Mouse (Mus musculus): ENCODE measurements at regions not wholly inside any gene's neighbourhood (a gene's known extent, or its start where the extent isn't known, plus 50 kb on each side); places are given as distances from the start of the nearest gene placed in this dataset.

DNA sequence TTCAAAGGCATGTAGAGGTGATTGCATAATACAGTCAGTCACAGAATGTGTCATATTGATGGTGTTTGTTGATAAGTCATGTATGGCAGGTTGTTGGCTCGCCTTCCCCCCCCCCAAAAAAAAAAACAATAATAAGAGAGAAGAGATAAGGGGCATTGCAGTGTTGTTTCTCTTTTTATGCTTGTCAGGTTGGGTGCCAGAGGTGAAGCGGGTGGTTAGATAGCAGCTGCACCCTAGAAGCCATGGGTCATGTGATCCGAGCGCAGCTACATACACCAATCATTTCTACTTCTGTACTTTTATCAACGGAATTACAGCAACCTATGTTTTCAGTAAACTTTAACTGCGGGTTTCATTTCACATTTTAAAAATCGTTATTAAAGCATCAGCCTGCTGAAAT lies 94.5 kb downstream of the 1700020N01Rik start:
- no peak overlapping the region for H3K4me2 ChIP-seq
- ATAC-seq (ENCODE audit: extremely low read depth, insufficient number of reproducible peaks, low FRiP score, low TSS enrichment): no peak
- H3K4me3 ChIP-seq: no peak overlapping the region
- H3K9ac ChIP-seq: no peak overlapping the region
- H3K27ac ChIP-seq (replicated peaks): no peak overlapping the region
- no peaks in the 10 kb centered on the region for H3K9me3 ChIP-seq
- no peaks in the 10 kb centered on the region for H3K27me3 ChIP-seq (replicated peaks)
- H3K4me1 ChIP-seq: peaks cover 36% of the 10 kb centered on the region
- no peaks in the 10 kb centered on the region for H3K36me3 ChIP-seq
- WGBS: 74% methylated on average over 7 of the region's 7 CpGs

GRCm38 (mm10) chr10:21688513-21688912 lies 95.6 kb downstream of the 1700020N01Rik start:
- 72% methylated on average over 7 of the region's 7 CpGs for WGBS
- no peak for ATAC-seq (ENCODE audit: extremely low read depth, insufficient number of reproducible peaks, low FRiP score, low TSS enrichment)
- H3K9ac ChIP-seq: no peak overlapping the region

DNA sequence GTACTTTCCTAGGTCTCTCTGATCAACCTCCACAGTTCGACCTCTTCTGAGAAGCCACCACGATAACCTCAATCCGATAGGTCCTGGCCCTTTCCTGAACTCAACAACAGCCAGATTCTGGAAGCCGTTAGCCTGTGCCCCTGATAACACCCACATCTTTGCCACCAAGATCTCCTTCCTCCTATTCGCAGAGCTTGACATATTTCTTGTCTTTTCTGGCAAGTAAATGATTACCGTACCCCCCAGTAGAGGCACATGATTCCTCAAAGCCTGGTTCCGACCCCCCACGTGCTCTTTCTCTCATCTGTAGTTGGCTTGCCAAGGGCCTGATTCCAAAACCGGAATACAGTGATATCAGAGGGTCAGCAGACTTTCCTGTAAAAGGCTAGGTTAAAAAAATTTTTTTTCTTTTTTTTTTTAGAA lies 96.9 kb downstream of the 1700020N01Rik start:
- no peak for ATAC-seq (ENCODE audit: extremely low read depth, insufficient number of reproducible peaks, low FRiP score, low TSS enrichment)
- no peaks in the 10 kb centered on the region for H3K27me3 ChIP-seq (replicated peaks)
- H3K9ac ChIP-seq: no peak overlapping the region
- no peak overlapping the region for H3K4me3 ChIP-seq
- no peaks in the 10 kb centered on the region for H3K9me3 ChIP-seq
- no peak overlapping the region for H3K4me2 ChIP-seq
- peaks cover 27% of the 10 kb centered on the region for H3K4me1 ChIP-seq
- no peaks in the 10 kb centered on the region for H3K36me3 ChIP-seq
- WGBS: 54% methylated on average over 9 of the region's 9 CpGs
- no peak overlapping the region for H3K27ac ChIP-seq (replicated peaks)

More at GRCm38 (mm10) chr10:21688513-21688912, 95.6 kb downstream of the 1700020N01Rik start:
- Histone ChIP-seq H3K27me3 (replicated peaks) (no peaks in the 10 kb centered on the region), H3K27ac (replicated peaks) (no peak overlapping the region), H3K4me3 (no peak overlapping the region), H3K9me3 (no peaks in the 10 kb centered on the region), H3K4me2 (no peak overlapping the region), H3K4me1 (peaks cover 36% of the 10 kb centered on the region), H3K36me3 (no peaks in the 10 kb centered on the region)

DNA sequence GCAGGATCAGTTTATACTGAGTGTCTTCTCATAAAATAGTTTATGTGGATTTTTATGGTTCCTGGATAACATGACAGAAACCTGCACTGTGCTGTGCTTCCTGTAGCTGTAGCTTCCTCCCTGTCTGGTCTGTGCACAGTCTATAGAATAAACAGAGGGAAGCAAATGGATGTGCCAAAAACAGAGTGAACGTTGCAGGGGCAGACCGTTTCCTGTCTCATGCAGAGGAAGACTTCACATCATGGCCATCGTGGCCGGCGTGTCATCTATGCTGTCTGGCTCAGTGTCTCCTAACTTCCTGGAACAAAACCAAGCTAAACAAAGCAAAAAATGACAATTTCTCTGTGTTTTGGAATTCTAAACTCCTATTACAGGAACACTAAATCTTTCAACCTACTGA lies 102.2 kb downstream of the 1700020N01Rik start:
- Histone ChIP-seq H3K27me3 (replicated peaks) (no peaks in the 10 kb centered on the region), H3K27ac (replicated peaks) (no peak overlapping the region; the same call in 1 of the 2 replicates)
- WGBS: 55% methylated on average over 5 of the region's 5 CpGs

DNA sequence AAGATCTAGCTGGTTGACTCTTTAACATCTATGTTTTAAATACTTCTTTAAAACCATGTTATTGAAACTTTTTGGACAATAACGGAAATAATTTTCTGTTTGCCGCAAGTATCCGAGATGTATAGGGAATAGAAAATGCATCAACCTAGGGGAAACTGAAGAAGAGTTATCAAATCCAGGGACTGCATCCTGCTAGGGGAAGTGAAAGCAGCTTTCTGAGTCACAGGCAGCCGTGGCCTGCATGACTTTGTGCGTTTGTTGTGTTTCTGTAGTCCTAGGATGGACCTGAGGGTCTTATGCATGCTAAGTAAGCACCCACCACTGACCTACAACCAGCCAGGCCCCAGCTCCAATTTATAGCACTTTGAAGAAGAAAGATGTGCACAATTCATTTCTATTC lies 103.7 kb downstream of the 1700020N01Rik start:
- no peak overlapping the region for H3K27ac ChIP-seq (replicated peaks)
- ATAC-seq (ENCODE audit: extremely low read depth, insufficient number of reproducible peaks, low FRiP score, low TSS enrichment): no peak
- 76% methylated on average over 5 of the region's 5 CpGs for WGBS
- H3K9ac ChIP-seq: no peak overlapping the region
- H3K36me3 ChIP-seq: no peaks in the 10 kb centered on the region
- H3K4me3 ChIP-seq: no peak overlapping the region
- no peak overlapping the region for H3K4me2 ChIP-seq
- 0 out of 2 replicates have a peak, but pooled peaks cover 3% of the 10 kb centered on the region for H3K4me1 ChIP-seq
- H3K27me3 ChIP-seq (replicated peaks): no peaks in the 10 kb centered on the region
- no peaks in the 10 kb centered on the region for H3K9me3 ChIP-seq

More for the DNA sequence above, 102.2 kb downstream of the 1700020N01Rik start:
- no peak overlapping the region for H3K4me2 ChIP-seq
- H3K36me3 ChIP-seq: no peaks in the 10 kb centered on the region
- H3K4me3 ChIP-seq: no peak overlapping the region
- ATAC-seq (ENCODE audit: extremely low read depth, insufficient number of reproducible peaks, low FRiP score, low TSS enrichment): no peak
- H3K4me1 ChIP-seq: 0 out of 2 replicates have a peak, but pooled peaks cover under 1% of the 10 kb centered on the region
- H3K9ac ChIP-seq: no peak overlapping the region
- no peaks in the 10 kb centered on the region for H3K9me3 ChIP-seq

- no peak overlapping the region for H3K27ac ChIP-seq (replicated peaks)
- H3K9me3 ChIP-seq: no peaks in the 10 kb centered on the region
- 0 out of 2 replicates have a peak, but pooled peaks cover 4% of the 10 kb centered on the region for H3K4me1 ChIP-seq
- H3K9ac ChIP-seq: no peak overlapping the region
- 32% methylated on average over 3 of the region's 3 CpGs for WGBS
- no peak overlapping the region for H3K4me2 ChIP-seq
- no peak overlapping the region for H3K4me3 ChIP-seq
- no peaks in the 10 kb centered on the region for H3K27me3 ChIP-seq (replicated peaks)
- no peak for ATAC-seq (ENCODE audit: extremely low read depth, insufficient number of reproducible peaks, low FRiP score, low TSS enrichment)
- no peaks in the 10 kb centered on the region for H3K36me3 ChIP-seq
Observed at GRCm38 (mm10) chr10:21701580-21701979, 108.6 kb downstream of the 1700020N01Rik start.

- no peak for ATAC-seq (ENCODE audit: extremely low read depth, insufficient number of reproducible peaks, low FRiP score, low TSS enrichment)
- H3K4me3 ChIP-seq: no peak overlapping the region
- 58% methylated on average over 1 of the region's 1 CpGs for WGBS
- no peaks in the 10 kb centered on the region for H3K36me3 ChIP-seq
- H3K4me2 ChIP-seq: no peak overlapping the region
- no peaks in the 10 kb centered on the region for H3K27me3 ChIP-seq (replicated peaks)
- H3K27ac ChIP-seq (replicated peaks): no peak overlapping the region
- H3K4me1 ChIP-seq: 0 out of 2 replicates have a peak, but pooled peaks cover 4% of the 10 kb centered on the region
- no peaks in the 10 kb centered on the region for H3K9me3 ChIP-seq
- no peak overlapping the region for H3K9ac ChIP-seq
Observed at GRCm38 (mm10) chr10:21702134-21702533, 109.2 kb downstream of the 1700020N01Rik start.

DNA sequence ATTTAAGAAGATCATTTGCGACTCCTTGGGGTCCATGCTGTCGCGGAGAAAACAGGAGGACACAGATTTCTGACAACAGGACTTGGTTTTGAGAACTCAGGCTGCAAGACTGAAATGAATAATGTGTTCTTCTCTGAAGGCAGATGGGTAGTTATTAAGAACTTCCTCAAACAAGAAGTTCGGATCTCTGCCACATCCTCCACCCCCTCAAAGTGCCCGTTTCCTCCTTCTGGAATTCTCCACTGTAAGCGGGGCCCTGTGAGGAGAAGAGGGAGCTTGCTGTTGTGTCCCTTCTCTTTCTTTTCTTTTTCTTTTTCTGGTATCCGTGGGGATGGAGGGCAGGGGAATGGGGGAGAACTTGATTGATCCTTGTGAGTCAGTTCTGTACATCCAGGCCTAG lies 118.9 kb downstream of the 1700020N01Rik start:
- no peak for ATAC-seq (ENCODE audit: extremely low read depth, insufficient number of reproducible peaks, low FRiP score, low TSS enrichment)
- WGBS: 71% methylated on average over 7 of the region's 7 CpGs
- Histone ChIP-seq H3K4me1 (no peaks in the 10 kb centered on the region), H3K9ac (no peak overlapping the region), H3K9me3 (peaks cover 4% of the 10 kb centered on the region; the same call in 1 of the 2 replicates), H3K4me2 (no peak overlapping the region), H3K27ac (replicated peaks) (no peak overlapping the region), H3K27me3 (replicated peaks) (no peaks in the 10 kb centered on the region), H3K36me3 (no peaks in the 10 kb centered on the region), H3K4me3 (no peak overlapping the region)

DNA sequence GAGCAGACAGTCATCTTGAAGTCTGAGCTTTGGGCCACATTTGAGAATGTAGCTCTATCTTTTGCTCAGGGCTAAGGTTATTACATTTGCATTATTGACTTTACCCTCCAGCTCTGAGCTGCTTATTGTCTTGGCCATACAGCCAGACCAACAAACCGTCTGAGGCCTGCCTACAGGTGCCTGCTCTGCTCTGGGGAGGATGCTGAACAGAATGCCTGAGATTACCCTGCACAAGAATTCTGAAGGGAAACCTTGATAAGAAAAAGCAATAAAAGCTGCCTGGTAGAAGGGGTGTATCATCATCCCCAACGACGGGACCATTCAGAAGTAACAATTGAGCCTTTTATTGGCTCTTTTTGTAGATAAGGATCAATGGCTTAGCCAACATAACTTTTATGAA lies 119.9 kb downstream of the 1700020N01Rik start:
- Histone ChIP-seq H3K4me1 (no peaks in the 10 kb centered on the region), H3K36me3 (no peaks in the 10 kb centered on the region), H3K9ac (no peak overlapping the region), H3K27me3 (replicated peaks) (no peaks in the 10 kb centered on the region), H3K4me2 (no peak overlapping the region), H3K4me3 (no peak overlapping the region), H3K27ac (replicated peaks) (no peak overlapping the region), H3K9me3 (peaks cover 4% of the 10 kb centered on the region; the same call in 1 of the 2 replicates)
- ATAC-seq (ENCODE audit: extremely low read depth, insufficient number of reproducible peaks, low FRiP score, low TSS enrichment): no peak
- WGBS: 68% methylated on average over 3 of the region's 3 CpGs

DNA sequence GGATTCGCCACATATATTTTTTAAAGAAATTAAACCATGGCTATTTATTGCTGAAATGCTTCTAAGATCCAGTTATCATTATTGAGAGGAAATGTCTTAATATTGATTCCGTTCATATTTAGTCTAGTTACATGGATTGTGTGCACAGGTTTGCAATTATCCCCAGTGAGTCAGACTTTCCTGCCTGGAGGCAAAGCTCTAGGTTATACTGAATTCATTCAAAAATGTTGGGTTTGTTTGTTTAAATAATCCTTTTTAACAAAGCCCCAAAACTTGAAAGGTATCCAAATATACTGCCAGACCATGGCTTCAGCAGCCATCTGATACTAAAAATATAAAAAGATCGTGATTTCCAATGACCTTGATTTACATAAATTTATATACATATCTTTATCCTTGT lies 122.5 kb downstream of the 1700020N01Rik start:
- Histone ChIP-seq H3K9ac (no peak overlapping the region), H3K4me2 (no peak overlapping the region), H3K36me3 (no peaks in the 10 kb centered on the region), H3K9me3 (no peaks in the 10 kb centered on the region), H3K27ac (replicated peaks) (no peak overlapping the region), H3K4me1 (no peaks in the 10 kb centered on the region), H3K4me3 (no peak overlapping the region), H3K27me3 (replicated peaks) (no peaks in the 10 kb centered on the region)
- 89% methylated on average over 3 of the region's 3 CpGs for WGBS
- no peak for ATAC-seq (ENCODE audit: extremely low read depth, insufficient number of reproducible peaks, low FRiP score, low TSS enrichment)

DNA sequence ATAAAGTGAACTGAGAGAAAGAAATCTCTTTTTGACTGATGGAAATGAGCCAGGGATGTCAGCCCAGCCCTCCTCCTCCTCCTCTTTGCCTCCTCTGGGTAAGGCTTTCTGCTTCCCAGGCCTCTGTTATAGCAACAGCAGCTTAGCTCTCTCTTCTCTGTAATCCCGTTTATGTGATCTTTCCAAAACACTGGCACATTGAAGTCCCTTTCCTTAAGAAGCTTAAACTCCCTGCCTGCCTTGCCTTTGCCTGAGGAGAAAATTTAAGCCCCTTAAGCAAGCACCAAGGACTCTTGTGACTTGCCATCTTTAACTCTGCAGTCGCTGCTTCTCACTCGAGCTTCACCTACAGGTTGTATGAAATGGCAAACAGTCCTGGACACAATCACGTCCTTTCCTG lies 125.2 kb downstream of the 1700020N01Rik start:
- no peak for ATAC-seq (ENCODE audit: extremely low read depth, insufficient number of reproducible peaks, low FRiP score, low TSS enrichment)
- no peaks in the 10 kb centered on the region for H3K36me3 ChIP-seq

DNA sequence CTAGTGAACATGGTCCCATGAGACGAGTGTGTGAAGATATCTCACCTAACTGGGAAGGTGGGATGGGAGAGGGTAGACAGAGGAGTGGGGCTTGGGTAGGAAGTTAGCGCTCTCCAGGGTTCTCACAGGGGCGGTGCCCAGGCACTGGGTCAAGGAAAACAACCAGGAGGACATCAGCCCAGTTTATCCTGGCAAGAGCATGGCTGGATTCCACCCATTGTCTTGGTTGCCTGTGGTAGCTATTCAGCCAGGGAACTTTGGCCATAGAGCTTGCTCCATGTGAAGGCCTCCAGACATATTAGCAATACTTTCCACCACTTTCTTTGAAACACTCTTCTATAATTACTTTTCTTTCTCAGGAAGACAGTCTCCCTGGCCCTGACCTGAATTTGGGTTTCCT lies 131.4 kb downstream of the 1700020N01Rik start:
- no peaks in the 10 kb centered on the region for H3K27me3 ChIP-seq (replicated peaks)
- H3K9me3 ChIP-seq: no peaks in the 10 kb centered on the region
- no peak overlapping the region for H3K27ac ChIP-seq (replicated peaks)
- H3K9ac ChIP-seq: no peak overlapping the region
- WGBS: 84% methylated on average over 3 of the region's 3 CpGs
- H3K4me3 ChIP-seq: no peak overlapping the region
- no peaks in the 10 kb centered on the region for H3K4me1 ChIP-seq
- H3K36me3 ChIP-seq: no peaks in the 10 kb centered on the region
- ATAC-seq (ENCODE audit: extremely low read depth, insufficient number of reproducible peaks, low FRiP score, low TSS enrichment): no peak
- no peak overlapping the region for H3K4me2 ChIP-seq

More for the DNA sequence above, 125.2 kb downstream of the 1700020N01Rik start:
- H3K27ac ChIP-seq (replicated peaks): no peak overlapping the region
- no peaks in the 10 kb centered on the region for H3K27me3 ChIP-seq (replicated peaks)
- H3K4me3 ChIP-seq: no peak overlapping the region
- no peak overlapping the region for H3K9ac ChIP-seq
- WGBS: 61% methylated on average over 4 of the region's 4 CpGs
- no peaks in the 10 kb centered on the region for H3K9me3 ChIP-seq
- H3K4me2 ChIP-seq: no peak overlapping the region
- H3K4me1 ChIP-seq: no peaks in the 10 kb centered on the region

Measured in heart, embryonic 13.5 days (tissue).